Mouse (Mus musculus) left cerebral cortex, postnatal 36 days (tissue): Measurements from ENCODE around the gene Cers2. TPM values are rescaled to one million over a fixed set of nuclear protein-coding genes. Genes with fewer than 3 reads are reported as not detected.
A peak's percentile ranks its signal among the peaks of the same experiment; 100 is the strongest.

Experiments
- DNase-seq, 2 experiments: peaks; one replicate each; pipeline ENCODE4 v3.0.0; 2021 to 2022; ENCODE audit warnings: low spot score in 2 of 2, mixed read lengths in 1 of 2
- intact Hi-C: fragments of 180-260 bp; cut with DNase I; formaldehyde crosslinking; loops from one replicate; pipeline ENCODE4 v1.15.1; 2025
- total RNA-seq, 2 experiments: library from RNA; stranded (reverse); gene quantifications; 2 replicates each; pipeline ENCODE4 v1.2.3; 2021

Gene Cers2
- total RNA-seq, result 10 to 100 TPM; 49.2 to 53.5 TPM

- intact Hi-C loops, result no loop called here
- DNase-seq, result no peak
Observed at GRCm38 (mm10) chr3:95314486-95315093, at the start of gene Cers2. Gene Cers2, plus strand, starts transcription at chr3:95314791.

- no peak for DNase-seq
- intact Hi-C loops, result no loop called here
Observed at GRCm38 (mm10) chr3:95266052-95266451, 48.5 kb upstream of the Cers2 start.

GRCm38 (mm10) chr3:95267855-95268254 is 46.7 kb upstream of the Cers2 start:
- DNase-seq, result no peak
- intact Hi-C loops, result no loop called here

GRCm38 (mm10) chr3:95269789-95270188 is 44.8 kb upstream of the Cers2 start:
- no peak for DNase-seq
- intact Hi-C loops, result no loop called here

- DNase-seq, result no peak
- intact Hi-C loops, result no loop called here
Observed at GRCm38 (mm10) chr3:95270766-95271364, 43.7 kb upstream of the Cers2 start.

- intact Hi-C loops, result no loop called here
- no peak for DNase-seq
Observed at GRCm38 (mm10) chr3:95273471-95273870, 41.1 kb upstream of the Cers2 start.

GRCm38 (mm10) chr3:95274453-95274852 is 40.1 kb upstream of the Cers2 start:
- intact Hi-C loops, result no loop called here
- no peak for DNase-seq

- intact Hi-C loops, result no loop called here
- no peak for DNase-seq
Observed at GRCm38 (mm10) chr3:95275161-95275560, 39.4 kb upstream of the Cers2 start.

- DNase-seq, result no peak
- intact Hi-C loops, result no loop called here
Observed at GRCm38 (mm10) chr3:95276428-95276934, 38.1 kb upstream of the Cers2 start.

GRCm38 (mm10) chr3:95277149-95277551 is 37.4 kb upstream of the Cers2 start:
- intact Hi-C loops, result no loop called here

GRCm38 (mm10) chr3:95280747-95281146 is 33.8 kb upstream of the Cers2 start:
- intact Hi-C loops, result no loop called here
- DNase-seq, result peak; percentile 17

More at GRCm38 (mm10) chr3:95277149-95277551, 37.4 kb upstream of the Cers2 start:
- no peak for DNase-seq

- intact Hi-C loops, result loop anchor here (2.0 kb wide), 1 partner anchor 53 kb away; the partner anchor contains the start of gene Cdc42se1
Observed at GRCm38 (mm10) chr3:95281216-95282126, 33.1 kb upstream of the Cers2 start, which contains the start of the genes Mindy1 and Prune1. Gene Mindy1, plus strand, starts transcription at chr3:95281345. Gene Prune1, minus strand, starts transcription at chr3:95282076.

GRCm38 (mm10) chr3:95282381-95282864 is 32.2 kb upstream of the Cers2 start:
- intact Hi-C loops, result loop anchor here (2.0 kb wide), 1 partner anchor 54 kb away; the partner anchor contains the start of gene Cdc42se1
- peak in 1 of 2 experiments; percentile 38 for DNase-seq

More at GRCm38 (mm10) chr3:95281216-95282126, 33.1 kb upstream of the Cers2 start, which contains the start of the genes Mindy1 and Prune1:
- DNase-seq, result peak; percentile 98

- peak; percentile 75 for DNase-seq
- intact Hi-C loops, result loop anchor here (2.0 kb wide), 1 partner anchor 54 kb away; the partner anchor contains the start of gene Cdc42se1
Observed at GRCm38 (mm10) chr3:95282865-95283588, 31.6 kb upstream of the Cers2 start.

- intact Hi-C loops, result loop anchor here (2.0 kb wide), 1 partner anchor 55 kb away; the partner anchor contains the start of gene Cdc42se1
- no peak for DNase-seq
Observed at GRCm38 (mm10) chr3:95283589-95283941, 31.0 kb upstream of the Cers2 start.

GRCm38 (mm10) chr3:95284062-95284461 is 30.5 kb upstream of the Cers2 start:
- DNase-seq, result no peak
- intact Hi-C loops, result no loop called here

- DNase-seq, result no peak
Observed at GRCm38 (mm10) chr3:95284501-95285281, 29.9 kb upstream of the Cers2 start.

GRCm38 (mm10) chr3:95285390-95285789 is 29.2 kb upstream of the Cers2 start:
- no peak for DNase-seq
- intact Hi-C loops, result no loop called here

More at GRCm38 (mm10) chr3:95284501-95285281, 29.9 kb upstream of the Cers2 start:
- intact Hi-C loops, result no loop called here
